In the genomic region with DNA sequence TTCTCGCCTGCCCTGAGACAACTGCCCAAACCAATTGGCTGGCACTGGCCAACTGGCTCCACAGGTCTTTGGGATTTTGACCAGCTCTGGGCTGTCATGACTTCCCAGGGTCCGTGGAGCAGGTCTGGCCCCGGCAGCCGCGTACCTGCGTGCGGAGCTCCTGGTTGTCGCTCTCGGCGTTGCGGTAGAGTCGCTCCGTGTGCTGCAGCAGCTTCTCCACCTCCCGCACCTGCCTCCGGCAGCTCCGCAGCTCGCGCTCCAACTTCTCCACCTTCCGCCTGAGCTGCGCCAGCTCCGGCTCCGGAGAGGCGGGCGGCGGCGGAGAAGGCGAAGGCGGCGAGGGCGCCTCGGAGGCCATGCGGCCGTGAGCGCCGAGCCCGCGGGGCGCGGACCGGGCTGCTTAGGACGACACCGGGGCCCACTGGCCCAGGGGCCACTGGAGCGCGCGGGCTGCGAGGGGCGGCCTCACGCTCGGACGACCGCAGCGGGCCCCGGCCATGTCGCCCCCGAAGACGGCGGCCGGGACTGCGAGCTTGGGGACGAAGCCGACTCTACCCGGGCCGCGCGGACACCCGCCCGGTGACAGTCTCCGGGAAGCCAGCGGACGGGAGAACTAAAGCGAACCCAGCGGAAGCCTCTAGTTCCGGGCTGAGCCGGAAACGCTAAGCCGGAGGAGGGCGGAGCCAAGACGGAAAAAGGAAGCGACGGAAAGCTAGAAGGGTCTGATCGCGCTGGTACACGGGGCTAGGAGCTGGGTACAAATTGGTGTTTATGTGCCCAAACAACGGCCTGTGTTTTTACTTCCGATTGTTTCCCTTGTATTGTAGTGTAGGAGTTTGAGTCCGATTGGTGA, we compare ENCODE assay signal across 8 mouse cellular contexts. TPM values are rescaled to one million over a fixed set of nuclear protein-coding genes. Genes with fewer than 3 reads are reported as not detected.
A peak's percentile ranks its signal among the peaks of the same experiment; 100 is the strongest.
DNase-seq lines count a peak whose midpoint lies in the region; ATAC-seq and TF ChIP-seq lines count a peak whose summit lies in the region.

A gene (minus strand): TSS at position 652 of the 853 bp plus-strand sequence.

- H3K27ac ChIP-seq in heart, embryonic 11.5 days (ENCODE audit: low read depth, low read length), result peak within 1 kb of the TSS; percentile 78
- peak within 1 kb of the TSS; percentile 75 for H3K27ac ChIP-seq in kidney, embryonic 16.5 days (ENCODE audit: low read length)
- H3K27ac ChIP-seq in liver, adult 2 months (replicated peaks; ENCODE audit: insufficient read depth, low read depth, low read length), result peak within 1 kb of the TSS; percentile 60

- H3K36me3 ChIP-seq in C2C12 (ENCODE audit: control insufficient read depth, insufficient read depth) (peaks cover 14% of the 10 kb centered on the region), myocyte (ENCODE audit: control insufficient read depth, insufficient read depth) (peaks cover 14% of the 10 kb centered on the region)
- H3K36me3 ChIP-seq in erythroblast, embryonic 14.5 days (ENCODE audit: control insufficient read depth), result peaks cover 28% of the 10 kb centered on the region
- no peaks in the 10 kb centered on the region for H3K36me3 ChIP-seq in heart, embryonic 11.5 days (ENCODE audit: control insufficient read depth, insufficient read depth, low read length)
- H3K36me3 ChIP-seq in kidney, embryonic 16.5 days (ENCODE audit: insufficient read depth, low read length), result peaks cover 11% of the 10 kb centered on the region
- H3K36me3 ChIP-seq in liver, adult 2 months (ENCODE audit: control insufficient read depth, insufficient read depth, low read length), result peaks cover 11% of the 10 kb centered on the region
- peaks cover 3% of the 10 kb centered on the region for H3K36me3 ChIP-seq in splenic B cell, adult 2 months (ENCODE audit: control insufficient read depth, insufficient read depth, low read length, poor library complexity, severe bottlenecking)

- H3K4me2 ChIP-seq in heart, embryonic 11.5 days, result peak within 1 kb of the TSS; percentile 89
- H3K4me2 ChIP-seq in kidney, embryonic 16.5 days (replicated peaks; ENCODE audit: low read depth, low read length), result peak within 1 kb of the TSS; percentile 70
- H3K4me2 ChIP-seq in myocyte (ENCODE audit: low read depth), result peak within 1 kb of the TSS; percentile 79

- peak; percentile 64; the same call in 1 of the 2 replicates for TF ChIP-seq POLR2A in brain, embryonic 14.5 days (IDR thresholded peaks at IDR 0.05; ENCODE audit: borderline replicate concordance, extremely low read depth, insufficient read depth, insufficient read length, poor library complexity, severe bottlenecking)
- peak; percentile 79 for TF ChIP-seq POLR2A in liver, adult 2 months (IDR thresholded peaks at IDR 0.05; ENCODE audit: extremely low read depth, insufficient read depth, low read length)
- TF ChIP-seq POLR2A in myocyte (IDR thresholded peaks at IDR 0.05; ENCODE audit: insufficient read length, low read depth), result peak; percentile 32

- peaks cover 39% of the 10 kb centered on the region for H3K79me2 ChIP-seq in C2C12 (ENCODE audit: control insufficient read depth, insufficient read depth)
- H3K79me2 ChIP-seq in liver, adult 2 months (ENCODE audit: control insufficient read depth, insufficient read depth, low read length), result peaks cover 16% of the 10 kb centered on the region; the same call in 1 of the 2 replicates
- H3K79me2 ChIP-seq in myocyte (ENCODE audit: control insufficient read depth, insufficient read depth), result peaks cover 36% of the 10 kb centered on the region

- H3K4me1 ChIP-seq in erythroblast, embryonic 14.5 days (ENCODE audit: control insufficient read depth), result peaks cover 37% of the 10 kb centered on the region
- H3K4me1 ChIP-seq in heart, embryonic 11.5 days (ENCODE audit: control insufficient read depth, insufficient read depth, low read length), result peaks cover 13% of the 10 kb centered on the region
- peaks cover 11% of the 10 kb centered on the region for H3K4me1 ChIP-seq in kidney, embryonic 16.5 days (ENCODE audit: insufficient read depth, low read length)
- H3K4me1 ChIP-seq in liver, adult 2 months (ENCODE audit: control insufficient read depth, insufficient read depth, low read length), result peaks cover 8% of the 10 kb centered on the region

- no peaks in the 10 kb centered on the region for H3K27me3 ChIP-seq in C2C12 (ENCODE audit: control insufficient read depth, insufficient read depth, insufficient read length)
- H3K27me3 ChIP-seq in erythroblast, embryonic 14.5 days (ENCODE audit: control insufficient read depth), result no peaks in the 10 kb centered on the region
- H3K27me3 ChIP-seq in heart, embryonic 11.5 days (ENCODE audit: control insufficient read depth, insufficient read depth, low read length), result no peaks in the 10 kb centered on the region
- no peaks in the 10 kb centered on the region for H3K27me3 ChIP-seq in kidney, embryonic 16.5 days (ENCODE audit: insufficient read depth, low read length)
- H3K27me3 ChIP-seq in liver, adult 2 months (ENCODE audit: control insufficient read depth, insufficient read depth, low read length), result no peaks in the 10 kb centered on the region
- no peaks in the 10 kb centered on the region for H3K27me3 ChIP-seq in myocyte (ENCODE audit: control insufficient read depth, insufficient read depth, insufficient read length)
- no peaks in the 10 kb centered on the region for H3K27me3 ChIP-seq in splenic B cell, adult 2 months (ENCODE audit: control insufficient read depth, insufficient read depth, low read length, poor library complexity, severe bottlenecking)

- ATAC-seq in heart, embryonic 11.5 days (replicated peaks; ENCODE audit: insufficient number of reproducible peaks, low FRiP score, low TSS enrichment), result peak; percentile 89
- ATAC-seq in kidney, embryonic 16.5 days (ENCODE audit: low FRiP score, low TSS enrichment), result peak; percentile 97

- H3ac ChIP-seq in C2C12 (ENCODE audit: control insufficient read depth, insufficient read length, low read depth) (peak within 1 kb of the TSS; percentile 75), myocyte (ENCODE audit: control insufficient read depth, insufficient read length) (peak within 1 kb of the TSS; percentile 100)

- H3K4me3 ChIP-seq in C2C12 (ENCODE audit: insufficient read depth, poor library complexity, severe bottlenecking), result peak within 1 kb of the TSS; percentile 76
- peak within 1 kb of the TSS; percentile 99 for H3K4me3 ChIP-seq in erythroblast, embryonic 14.5 days (replicated peaks)
- peak within 1 kb of the TSS; percentile 100 for H3K4me3 ChIP-seq in heart, embryonic 11.5 days (ENCODE audit: low read depth, low read length)
- peak within 1 kb of the TSS; percentile 89 for H3K4me3 ChIP-seq in kidney, embryonic 16.5 days (ENCODE audit: low read length)
- H3K4me3 ChIP-seq in liver, adult 2 months (ENCODE audit: insufficient read depth, low read depth, low read length), result peak within 1 kb of the TSS; percentile 70
- H3K4me3 ChIP-seq in myocyte, result peak within 1 kb of the TSS; percentile 46

- under 1% methylated on average over 86 of the region's 86 CpGs for whole genome bisulfite sequencing in heart, embryonic 11.5 days (ENCODE audit: insufficient replicate concordance)
- WGBS in kidney, embryonic 16.5 days, result under 1% methylated on average over 86 of the region's 86 CpGs
- WGBS in liver, adult 2 months, result under 1% methylated on average over 81 of the region's 86 CpGs

- peak within 1 kb of the TSS; percentile 96 for H3K9ac ChIP-seq in heart, embryonic 11.5 days (ENCODE audit: low read depth, low read length)
- peak within 1 kb of the TSS; percentile 92 for H3K9ac ChIP-seq in kidney, embryonic 16.5 days (replicated peaks; ENCODE audit: low read length)
- peak within 1 kb of the TSS; percentile 93 for H3K9ac ChIP-seq in liver, adult 2 months (ENCODE audit: low read depth, low read length)

- TF ChIP-seq CTCF in C2C12 (IDR thresholded peaks at IDR 0.05; ENCODE audit: control insufficient read depth, insufficient read depth, insufficient read length), result no peak
- TF ChIP-seq CTCF in brain, embryonic 14.5 days (IDR thresholded peaks at IDR 0.05; ENCODE audit: borderline replicate concordance, extremely low read depth, insufficient read depth, insufficient read length), result no peak
- TF ChIP-seq CTCF in liver, adult 2 months (IDR thresholded peaks at IDR 0.05; ENCODE audit: low read depth, low read length), result no peak

- peaks cover 6% of the 10 kb centered on the region for H3K9me3 ChIP-seq in erythroblast, embryonic 14.5 days (ENCODE audit: control insufficient read depth, low read length)
- H3K9me3 ChIP-seq in heart, embryonic 11.5 days (replicated peaks; ENCODE audit: control insufficient read depth, low read length), result no peaks in the 10 kb centered on the region
- no peaks in the 10 kb centered on the region for H3K9me3 ChIP-seq in kidney, embryonic 16.5 days (ENCODE audit: low read length)

- DNase-seq in brain, embryonic 14.5 days (ENCODE audit: low read depth), result peak; percentile 97
- DNase-seq in liver, adult 2 months (ENCODE audit: extremely low read depth, low read depth, low spot score), result peak; percentile 88
- peak; percentile 90 for DNase-seq in splenic B cell, adult 2 months (ENCODE audit: low read depth, low spot score)

- H3K79me3 ChIP-seq in C2C12 (ENCODE audit: low read depth), result peaks cover 28% of the 10 kb centered on the region

TF ChIP-seq in C2C12, 6 proteins besides CTCF, POLR2A, EP300 and RAD21 (continues in another document):
- no peak for TF ChIP-seq USF1 (IDR thresholded peaks at IDR 0.05; ENCODE audit: low read depth)
- TF ChIP-seq MYOG (IDR thresholded peaks at IDR 0.05; ENCODE audit: control insufficient read depth, extremely low read depth, insufficient read length), result no peak
- no peak for TF ChIP-seq MYOD1 (IDR thresholded peaks at IDR 0.05; ENCODE audit: control insufficient read depth, insufficient read length, low read depth)
- TF ChIP-seq FOSL1 (IDR thresholded peaks at IDR 0.05; ENCODE audit: insufficient read depth, low read length, poor library complexity, severe bottlenecking), result no peak
- no peak for TF ChIP-seq CEBPB (IDR thresholded peaks at IDR 0.05; ENCODE audit: low read depth)

TF ChIP-seq in myocyte, 11 proteins besides CTCF, POLR2A, EP300 and RAD21:
- TF ChIP-seq MYOG (IDR thresholded peaks at IDR 0.05; ENCODE audit: control insufficient read depth in 1 of 3, insufficient read depth in 1 of 3, insufficient read length in 2 of 3, low read depth in 2 of 3) (no peak), CEBPB (IDR thresholded peaks at IDR 0.05; ENCODE audit: insufficient read depth, poor library complexity, severe bottlenecking) (no peak), TCF3 (IDR thresholded peaks at IDR 0.05; ENCODE audit: insufficient read length, low read depth) (no peak), MYOD1 (IDR thresholded peaks at IDR 0.05; ENCODE audit: control insufficient read depth in 1 of 3, insufficient read length in 2 of 3, low read depth in 2 of 3) (no peak), POLR2AphosphoS2 (IDR thresholded peaks at IDR 0.05; ENCODE audit: insufficient read length, low read depth) (peak; percentile 39)

RNA-seq across cellular contexts. Expression of the gene that starts here (rescaled TPM):
- polyA plus RNA-seq in C2C12 (2012; fragmentation: generic; extraction: Trizol) (14.7 TPM), myocyte (2012; fragmentation: generic; extraction: Trizol) (12.3 TPM)
- polyA plus RNA-seq in brain, embryonic 14.5 days (2012; rRNA removed), result 32.2 and 35.6 TPM in 2 replicates
- polyA plus RNA-seq in erythroblast, embryonic 14.5 days (2012), result 0.89 and 0.92 TPM in 2 replicates
- polyA plus RNA-seq in heart, embryonic 11.5 days (2014; fragmentation: Nextera tagmentation; extraction: Ambion mirVana), result 26.5 and 30.7 TPM in 2 replicates
- polyA plus RNA-seq in kidney, embryonic 16.5 days (2015; fragmentation: Nextera tagmentation; extraction: Ambion mirVana), result 34.0 and 35.8 TPM in 2 replicates
- total RNA-seq in liver, adult 2 months (2014; rRNA removed), result 14.0 and 15.2 TPM in 2 replicates
- 9.0 and 9.1 TPM in 2 replicates for polyA plus RNA-seq in liver, adult 2 months (2012; rRNA removed)

Comparison
In these comparisons a context has a peak if more than half of its experiments do, and no peak if none do; other contexts are left out.
1. Peak in every context shown above with its lines: DNase-seq, ATAC-seq, H3K4me3 ChIP-seq and H3K27ac ChIP-seq.
2. H3K4me3 ChIP-seq: peak in every context shown above with its lines; median percentile 100 in heart, embryonic 11.5 days; 99 in erythroblast, embryonic 14.5 days; 89 in kidney, embryonic 16.5 days; 76 in C2C12; 70 in liver, adult 2 months; 46 in myocyte.